7 mouse cellular contexts compared by ENCODE assay signal in genomic region chr6:39515739-39516131, GRCm38 (mm10). TPM values are rescaled to one million over a fixed set of nuclear protein-coding genes. Genes with fewer than 3 reads are reported as not detected.
DNase-seq lines count a peak whose midpoint lies in the region; ATAC-seq lines count a peak whose summit lies in the region.

No protein-coding gene starts in this region.

- WGBS in forebrain, embryonic 10.5 days, result 20% methylated on average over 6 of the region's 6 CpGs
- WGBS in hindbrain, embryonic 12.5 days, result 27% methylated on average over 6 of the region's 6 CpGs

- H3K4me3 ChIP-seq in forebrain, embryonic 10.5 days, result no peak overlapping the region
- no peak overlapping the region for H3K4me3 ChIP-seq in hindbrain, embryonic 12.5 days

- no peak overlapping the region; the same call in 1 of the 2 replicates for H3K4me2 ChIP-seq in hindbrain, embryonic 12.5 days (replicated peaks)

- H3K27me3 ChIP-seq in forebrain, embryonic 10.5 days (ENCODE audit: poor library complexity, severe bottlenecking), result no peaks in the 10 kb centered on the region
- no peaks in the 10 kb centered on the region for H3K27me3 ChIP-seq in hindbrain, embryonic 12.5 days

- DNase-seq in ovary, adult 18-20 months (ENCODE audit: low spot score), result peak; percentile 25
- DNase-seq in ovary, postnatal 36 days (ENCODE audit: low spot score), result no peak
- DNase-seq in forebrain, embryonic 10.5 days (ENCODE audit: extremely low spot score, low spot score), result no peak
- DNase-seq in neural tube, embryonic 10.5 days (ENCODE audit: extremely low spot score, low spot score), result peak; percentile 27
- DNase-seq in right cerebral cortex, postnatal 25 days, result no peak
- no peak for DNase-seq in urinary bladder, adult 18-20 months (ENCODE audit: low spot score in 2 of 2)

- H3K9me3 ChIP-seq in forebrain, embryonic 10.5 days, result peaks cover 10% of the 10 kb centered on the region; the same call in 1 of the 2 replicates
- peaks cover 4% of the 10 kb centered on the region; the same call in 1 of the 2 replicates for H3K9me3 ChIP-seq in hindbrain, embryonic 12.5 days (replicated peaks)

- H3K4me1 ChIP-seq in forebrain, embryonic 10.5 days, result peaks cover 17% of the 10 kb centered on the region
- H3K4me1 ChIP-seq in hindbrain, embryonic 12.5 days, result peaks cover 13% of the 10 kb centered on the region

- ATAC-seq in hindbrain, embryonic 12.5 days (ENCODE audit: low FRiP score), result peak; percentile 84

- peaks cover 67% of the 10 kb centered on the region for H3K36me3 ChIP-seq in forebrain, embryonic 10.5 days (replicated peaks)
- H3K36me3 ChIP-seq in hindbrain, embryonic 12.5 days, result peaks cover 22% of the 10 kb centered on the region

- peak overlapping the region; percentile 63 for H3K27ac ChIP-seq in forebrain, embryonic 10.5 days
- H3K27ac ChIP-seq in hindbrain, embryonic 12.5 days, result peak overlapping the region; percentile 73

- 0 out of 2 replicates have a peak overlapping the region, but pooled peaks have one; percentile 10 for H3K9ac ChIP-seq in hindbrain, embryonic 12.5 days

RNA-seq across cellular contexts. Expression of gene Dennd2a, which starts 41.9 kb away (rescaled TPM):
- polyA plus RNA-seq in forebrain, embryonic 10.5 days (2016; fragmentation: Nextera tagmentation; extraction: Ambion mirVana), result 32.8 and 33.4 TPM in 2 replicates
- polyA plus RNA-seq in hindbrain, embryonic 12.5 days (2016; fragmentation: Nextera tagmentation; extraction: Ambion mirVana), result 49.0 TPM in 2 replicates

RNA-seq across cellular contexts. Expression of gene Adck2, which starts 57.9 kb away (rescaled TPM):
- polyA plus RNA-seq in forebrain, embryonic 10.5 days (2016; fragmentation: Nextera tagmentation; extraction: Ambion mirVana), result 19.1 and 22.1 TPM in 2 replicates
- polyA plus RNA-seq in hindbrain, embryonic 12.5 days (2016; fragmentation: Nextera tagmentation; extraction: Ambion mirVana), result 39.5 and 40.4 TPM in 2 replicates

Comparison
In these comparisons a context has a peak if more than half of its experiments do, and no peak if none do; other contexts are left out.
1. DNase-seq: peak in ovary, adult 18-20 months (single experiment) and neural tube, embryonic 10.5 days (single experiment); none in ovary, postnatal 36 days (single experiment), forebrain, embryonic 10.5 days (single experiment), right cerebral cortex, postnatal 25 days (single experiment) and urinary bladder, adult 18-20 months (0 of 2).